Mouse (Mus musculus): Measurements from ENCODE around the gene Il33. TPM values are rescaled to one million over a fixed set of nuclear protein-coding genes. Genes with fewer than 3 reads are reported as not detected.

Gene Il33
- polyA plus RNA-seq, 1 experiment from 2014 or later, result 0.63 TPM

DNA sequence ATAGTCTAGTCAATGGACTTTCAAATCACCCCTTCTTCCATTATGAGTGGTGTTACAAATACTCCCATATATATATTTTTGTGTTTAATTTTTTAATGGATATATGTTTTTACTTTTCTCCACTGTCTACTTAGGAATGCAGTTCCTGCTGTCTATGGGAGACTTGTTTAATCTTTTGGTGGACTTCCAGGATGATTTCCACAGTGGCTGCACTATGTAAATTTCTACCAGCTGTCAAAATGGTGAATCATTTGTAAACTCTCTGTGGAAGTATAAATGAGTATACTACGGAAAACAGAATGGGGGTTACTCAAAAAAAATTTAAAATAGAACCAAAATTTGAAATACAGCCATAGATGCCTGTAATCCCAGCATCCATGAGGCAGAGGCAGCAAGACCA lies 15.7 kb upstream of the Il33 start:
- no peak overlapping the region for H3K4me2 ChIP-seq (ENCODE audit: low read depth, low read length)
- ATAC-seq (replicated peaks; ENCODE audit: insufficient number of reproducible peaks, low FRiP score, low TSS enrichment, low read depth), result no peak
- 70% methylated on average over 1 of the region's 1 CpGs for WGBS
- no peak overlapping the region for H3K9ac ChIP-seq (replicated peaks; ENCODE audit: low read length)
- H3K4me3 ChIP-seq (ENCODE audit: low read depth, low read length), result no peak overlapping the region
- no peaks in the 10 kb centered on the region for H3K36me3 ChIP-seq (replicated peaks; ENCODE audit: control insufficient read depth, insufficient read depth, low read depth, low read length)
- H3K4me1 ChIP-seq (ENCODE audit: control insufficient read depth, insufficient read depth, low read length), result no peaks in the 10 kb centered on the region
- no peaks in the 10 kb centered on the region for H3K27me3 ChIP-seq (ENCODE audit: control insufficient read depth, insufficient read depth, low read length)
- H3K9me3 ChIP-seq (replicated peaks; ENCODE audit: control insufficient read depth, low read length), result no peaks in the 10 kb centered on the region
- no peak overlapping the region for H3K27ac ChIP-seq (replicated peaks; ENCODE audit: low read depth, low read length)
- no peak for DNase-seq (ENCODE audit: low spot score)

DNA sequence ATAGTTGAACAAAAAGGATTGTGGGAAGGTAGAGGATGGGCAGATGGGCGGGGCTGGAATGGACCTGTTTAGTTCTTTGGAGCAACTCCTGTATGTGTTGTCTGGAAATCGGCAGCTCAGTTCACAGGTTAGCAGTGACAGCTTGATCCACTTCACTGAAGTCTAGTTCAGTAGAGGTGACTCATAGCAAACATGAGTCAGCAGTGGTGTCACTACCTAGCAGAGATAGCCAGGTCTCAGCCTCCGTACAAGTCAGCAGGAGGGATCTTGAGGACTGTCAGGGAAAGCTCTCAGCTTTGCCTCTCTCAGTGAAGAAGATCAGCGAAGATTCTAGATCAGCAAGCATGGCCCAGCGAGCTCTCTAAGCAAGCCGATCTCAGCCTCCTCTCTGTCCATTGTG lies 13.0 kb upstream of the Il33 start:
- Histone ChIP-seq H3K27me3 (ENCODE audit: control insufficient read depth, insufficient read depth, low read length) (no peaks in the 10 kb centered on the region), H3K4me1 (ENCODE audit: control insufficient read depth, insufficient read depth, low read length) (no peaks in the 10 kb centered on the region), H3K36me3 (replicated peaks; ENCODE audit: control insufficient read depth, insufficient read depth, low read depth, low read length) (no peaks in the 10 kb centered on the region), H3K9ac (replicated peaks; ENCODE audit: low read length) (no peak overlapping the region), H3K27ac (replicated peaks; ENCODE audit: low read depth, low read length) (no peak overlapping the region), H3K4me3 (ENCODE audit: low read depth, low read length) (no peak overlapping the region), H3K9me3 (replicated peaks; ENCODE audit: control insufficient read depth, low read length) (no peaks in the 10 kb centered on the region), H3K4me2 (ENCODE audit: low read depth, low read length) (no peak overlapping the region)
- ATAC-seq (replicated peaks; ENCODE audit: insufficient number of reproducible peaks, low FRiP score, low TSS enrichment, low read depth) (no peak), DNase-seq (ENCODE audit: low spot score) (no peak)
- 89% methylated on average over 6 of the region's 6 CpGs for WGBS

DNA sequence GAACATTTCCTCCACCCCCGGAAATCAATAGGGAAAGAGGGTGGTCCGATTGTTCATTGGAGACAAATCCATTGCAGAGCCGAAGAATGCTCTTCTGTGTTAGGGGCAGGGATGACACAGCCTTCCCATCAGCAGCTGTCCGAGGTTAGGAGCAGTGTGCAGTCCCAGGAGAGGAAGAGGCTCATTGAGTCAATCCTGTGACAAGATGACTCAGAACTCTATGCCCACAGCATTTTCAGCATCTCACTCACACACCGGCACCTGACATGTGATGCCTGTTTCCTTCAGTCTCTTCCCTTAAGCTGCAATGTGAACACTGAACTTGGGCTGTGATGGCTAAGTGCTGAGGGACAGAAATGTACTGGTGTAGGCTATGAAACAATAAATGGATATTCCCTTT lies 7.5 kb upstream of the Il33 start:
- no peak overlapping the region for H3K9ac ChIP-seq (replicated peaks; ENCODE audit: low read length)
- ATAC-seq (replicated peaks; ENCODE audit: insufficient number of reproducible peaks, low FRiP score, low TSS enrichment, low read depth), result no peak

DNA sequence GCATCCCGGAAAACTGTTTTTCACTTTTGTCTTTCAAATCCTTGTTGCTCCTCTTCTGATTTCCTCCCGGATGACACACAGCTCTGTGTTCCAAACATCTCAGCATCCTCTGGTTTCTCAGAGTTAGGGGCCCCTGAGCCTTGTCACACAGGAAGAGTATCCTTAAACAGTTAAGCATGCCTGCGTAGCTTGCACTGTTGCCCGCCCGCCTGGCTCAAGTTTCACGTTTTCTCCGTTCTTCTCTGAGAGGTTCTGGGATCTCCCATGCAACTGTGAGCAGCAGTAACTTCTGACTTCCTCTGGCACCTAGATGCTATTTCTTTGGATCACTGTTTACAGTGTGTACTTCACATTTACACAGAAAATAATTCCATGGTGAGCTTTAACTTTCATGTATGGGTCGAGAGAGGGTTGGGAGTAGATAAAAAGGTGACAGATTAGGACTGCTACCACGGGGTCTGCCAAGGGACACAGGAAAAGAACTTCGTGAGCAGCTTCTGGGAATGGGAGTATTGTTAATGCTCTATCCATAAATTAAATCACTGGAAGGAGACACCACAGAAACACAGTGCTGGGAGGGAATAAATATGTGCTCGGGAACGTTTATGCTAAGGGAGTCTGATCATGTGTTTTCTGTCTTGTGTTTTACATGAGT lies 1.3 kb downstream of the Il33 start:
- WGBS, result 62% methylated on average over 12 of the region's 12 CpGs
- ATAC-seq (replicated peaks; ENCODE audit: insufficient number of reproducible peaks, low FRiP score, low TSS enrichment, low read depth) (no peak), DNase-seq (ENCODE audit: low spot score) (no peak)
- Histone ChIP-seq H3K9me3 (replicated peaks; ENCODE audit: control insufficient read depth, low read length) (no peaks in the 10 kb centered on the region), H3K27me3 (ENCODE audit: control insufficient read depth, insufficient read depth, low read length) (no peaks in the 10 kb centered on the region), H3K9ac (replicated peaks; ENCODE audit: low read length) (no peak overlapping the region), H3K4me2 (ENCODE audit: low read depth, low read length) (no peak overlapping the region), H3K4me3 (ENCODE audit: low read depth, low read length) (no peak overlapping the region), H3K4me1 (ENCODE audit: control insufficient read depth, insufficient read depth, low read length) (no peaks in the 10 kb centered on the region), H3K36me3 (replicated peaks; ENCODE audit: control insufficient read depth, insufficient read depth, low read depth, low read length) (no peaks in the 10 kb centered on the region), H3K27ac (replicated peaks; ENCODE audit: low read depth, low read length) (no peak overlapping the region)

More for the DNA sequence above, 7.5 kb upstream of the Il33 start:
- no peaks in the 10 kb centered on the region for H3K9me3 ChIP-seq (replicated peaks; ENCODE audit: control insufficient read depth, low read length)
- no peak overlapping the region for H3K4me3 ChIP-seq (ENCODE audit: low read depth, low read length)
- no peaks in the 10 kb centered on the region for H3K4me1 ChIP-seq (ENCODE audit: control insufficient read depth, insufficient read depth, low read length)
- no peak for DNase-seq (ENCODE audit: low spot score)
- H3K36me3 ChIP-seq (replicated peaks; ENCODE audit: control insufficient read depth, insufficient read depth, low read depth, low read length), result no peaks in the 10 kb centered on the region
- no peak overlapping the region for H3K27ac ChIP-seq (replicated peaks; ENCODE audit: low read depth, low read length)
- no peaks in the 10 kb centered on the region for H3K27me3 ChIP-seq (ENCODE audit: control insufficient read depth, insufficient read depth, low read length)
- 62% methylated on average over 5 of the region's 5 CpGs for WGBS
- H3K4me2 ChIP-seq (ENCODE audit: low read depth, low read length), result no peak overlapping the region

DNA sequence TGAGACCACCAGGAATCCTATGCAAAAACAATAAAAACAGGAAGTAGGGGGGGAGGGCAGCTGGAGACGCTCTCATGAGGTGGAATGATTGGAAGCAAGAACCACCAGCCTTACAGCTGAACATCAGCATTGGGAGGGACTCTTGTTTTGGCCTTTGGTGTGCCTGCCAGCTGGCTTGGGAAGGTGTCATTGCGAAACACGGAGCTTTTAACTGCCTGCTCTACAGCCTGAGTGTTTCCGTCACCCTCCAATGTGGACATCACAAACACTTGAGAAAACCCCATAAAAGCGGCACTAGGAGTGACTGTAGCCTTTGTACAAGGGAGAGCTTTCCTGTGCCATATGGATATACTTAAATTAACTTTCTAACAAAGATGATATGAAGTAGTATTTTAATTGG lies 5.4 kb downstream of the Il33 start:
- 72% methylated on average over 5 of the region's 5 CpGs for WGBS
- ATAC-seq (replicated peaks; ENCODE audit: insufficient number of reproducible peaks, low FRiP score, low TSS enrichment, low read depth), result no peak

DNA sequence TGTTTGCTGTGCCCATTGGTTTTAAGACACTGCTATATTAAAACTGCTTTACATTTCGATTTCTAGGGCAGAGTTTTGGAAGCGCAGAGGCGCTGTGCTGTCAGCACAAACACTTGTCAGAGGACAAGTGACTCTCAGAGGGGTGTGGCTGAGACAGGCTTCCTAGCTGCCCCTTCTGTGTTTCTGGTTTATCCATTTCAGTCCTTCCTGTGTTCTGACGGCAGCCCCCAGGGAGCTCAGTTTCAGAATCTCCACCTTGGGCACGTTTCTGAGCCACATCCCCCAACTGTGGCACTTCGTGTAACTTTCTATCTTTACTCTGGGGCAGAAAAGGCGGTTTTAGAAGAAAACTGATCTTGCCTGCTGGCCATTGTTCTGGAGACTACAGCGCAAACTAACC lies 12.5 kb downstream of the Il33 start:
- no peak overlapping the region for H3K4me3 ChIP-seq (ENCODE audit: low read depth, low read length)
- H3K9ac ChIP-seq (replicated peaks; ENCODE audit: low read length), result no peak overlapping the region
- H3K36me3 ChIP-seq (replicated peaks; ENCODE audit: control insufficient read depth, insufficient read depth, low read depth, low read length), result no peaks in the 10 kb centered on the region
- H3K27me3 ChIP-seq (ENCODE audit: control insufficient read depth, insufficient read depth, low read length), result no peaks in the 10 kb centered on the region
- H3K4me1 ChIP-seq (ENCODE audit: control insufficient read depth, insufficient read depth, low read length), result no peaks in the 10 kb centered on the region
- no peak overlapping the region for H3K4me2 ChIP-seq (ENCODE audit: low read depth, low read length)
- DNase-seq (ENCODE audit: low spot score) (no peak), ATAC-seq (replicated peaks; ENCODE audit: insufficient number of reproducible peaks, low FRiP score, low TSS enrichment, low read depth) (no peak)
- H3K9me3 ChIP-seq (replicated peaks; ENCODE audit: control insufficient read depth, low read length), result no peaks in the 10 kb centered on the region
- WGBS, result 49% methylated on average over 8 of the region's 8 CpGs
- no peak overlapping the region for H3K27ac ChIP-seq (replicated peaks; ENCODE audit: low read depth, low read length)

More for the DNA sequence above, 5.4 kb downstream of the Il33 start:
- no peaks in the 10 kb centered on the region for H3K9me3 ChIP-seq (replicated peaks; ENCODE audit: control insufficient read depth, low read length)
- no peak overlapping the region for H3K9ac ChIP-seq (replicated peaks; ENCODE audit: low read length)
- no peak overlapping the region for H3K4me2 ChIP-seq (ENCODE audit: low read depth, low read length)
- DNase-seq (ENCODE audit: low spot score), result no peak
- H3K27ac ChIP-seq (replicated peaks; ENCODE audit: low read depth, low read length), result no peak overlapping the region
- no peaks in the 10 kb centered on the region for H3K4me1 ChIP-seq (ENCODE audit: control insufficient read depth, insufficient read depth, low read length)
- no peak overlapping the region for H3K4me3 ChIP-seq (ENCODE audit: low read depth, low read length)
- no peaks in the 10 kb centered on the region for H3K27me3 ChIP-seq (ENCODE audit: control insufficient read depth, insufficient read depth, low read length)
- no peaks in the 10 kb centered on the region for H3K36me3 ChIP-seq (replicated peaks; ENCODE audit: control insufficient read depth, insufficient read depth, low read depth, low read length)

DNA sequence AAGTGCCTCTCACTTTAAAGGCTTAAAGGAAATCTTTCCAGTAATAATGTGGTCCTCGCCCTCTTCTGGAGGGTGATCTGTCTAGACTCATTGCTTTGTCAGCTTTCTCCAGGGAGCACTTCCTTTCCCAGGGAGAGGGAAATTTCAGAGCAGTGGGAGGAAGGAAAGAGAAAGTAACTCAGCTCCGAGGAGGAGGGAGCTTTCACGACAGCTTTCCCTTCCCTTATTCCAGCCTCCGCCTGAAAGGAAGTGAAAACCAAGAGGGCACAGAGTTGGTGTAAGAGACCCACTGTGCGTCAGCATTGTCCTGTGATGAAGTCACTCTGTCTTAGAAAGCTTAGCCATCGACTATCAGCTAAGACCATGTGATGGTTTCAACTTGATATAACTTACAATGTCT lies 15.3 kb downstream of the Il33 start:
- H3K27ac ChIP-seq (replicated peaks; ENCODE audit: low read depth, low read length), result no peak overlapping the region
- no peak overlapping the region for H3K9ac ChIP-seq (replicated peaks; ENCODE audit: low read length)
- ATAC-seq (replicated peaks; ENCODE audit: insufficient number of reproducible peaks, low FRiP score, low TSS enrichment, low read depth) (no peak), DNase-seq (ENCODE audit: low spot score) (no peak)
- no peak overlapping the region for H3K4me3 ChIP-seq (ENCODE audit: low read depth, low read length)
- H3K4me1 ChIP-seq (ENCODE audit: control insufficient read depth, insufficient read depth, low read length), result no peaks in the 10 kb centered on the region
- no peaks in the 10 kb centered on the region for H3K9me3 ChIP-seq (replicated peaks; ENCODE audit: control insufficient read depth, low read length)
- no peaks in the 10 kb centered on the region for H3K36me3 ChIP-seq (replicated peaks; ENCODE audit: control insufficient read depth, insufficient read depth, low read depth, low read length)
- 62% methylated on average over 6 of the region's 6 CpGs for WGBS
- no peaks in the 10 kb centered on the region for H3K27me3 ChIP-seq (ENCODE audit: control insufficient read depth, insufficient read depth, low read length)
- no peak overlapping the region for H3K4me2 ChIP-seq (ENCODE audit: low read depth, low read length)

DNA sequence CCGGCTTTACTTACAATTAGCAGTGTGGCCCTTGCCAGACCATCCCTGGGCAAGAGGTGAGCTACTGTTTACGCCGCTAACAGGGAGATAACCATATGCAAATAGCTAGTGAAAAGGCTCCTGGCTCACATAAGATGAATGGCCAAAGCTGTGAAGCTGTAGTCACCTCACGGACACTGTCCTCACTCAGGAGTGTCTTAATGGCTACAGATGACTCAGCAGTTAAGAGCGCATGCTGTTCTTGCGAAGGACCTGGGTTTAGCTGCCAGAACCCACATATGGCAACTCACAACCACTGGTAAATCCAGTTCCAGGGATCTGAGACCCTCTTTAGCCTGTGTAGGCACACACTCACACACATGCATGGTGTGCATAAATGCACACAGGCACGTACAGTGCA lies 16.3 kb downstream of the Il33 start:
- no peak overlapping the region for H3K9ac ChIP-seq (replicated peaks; ENCODE audit: low read length)
- H3K27me3 ChIP-seq (ENCODE audit: control insufficient read depth, insufficient read depth, low read length), result no peaks in the 10 kb centered on the region
- H3K9me3 ChIP-seq (replicated peaks; ENCODE audit: control insufficient read depth, low read length), result no peaks in the 10 kb centered on the region
- H3K4me3 ChIP-seq (ENCODE audit: low read depth, low read length), result no peak overlapping the region
- H3K27ac ChIP-seq (replicated peaks; ENCODE audit: low read depth, low read length), result no peak overlapping the region
- DNase-seq (ENCODE audit: low spot score) (no peak), ATAC-seq (replicated peaks; ENCODE audit: insufficient number of reproducible peaks, low FRiP score, low TSS enrichment, low read depth) (no peak)
- no peak overlapping the region for H3K4me2 ChIP-seq (ENCODE audit: low read depth, low read length)
- H3K36me3 ChIP-seq (replicated peaks; ENCODE audit: control insufficient read depth, insufficient read depth, low read depth, low read length), result no peaks in the 10 kb centered on the region
- WGBS, result 71% methylated on average over 7 of the region's 7 CpGs
- H3K4me1 ChIP-seq (ENCODE audit: control insufficient read depth, insufficient read depth, low read length), result no peaks in the 10 kb centered on the region
